Mouse (Mus musculus): ENCODE data around the gene Ackr3. TPM values are rescaled to one million over a fixed set of nuclear protein-coding genes. Genes with fewer than 3 reads are reported as not detected.

Ackr3 gene
- polyA plus RNA-seq (2012; rRNA removed; ENCODE audit: low replicate concordance), result 98.9 and 259 TPM in 2 replicates

GRCm38 (mm10) chr1:90203783-90204690 is at the start of gene Ackr3:
Ackr3 (plus strand) TSS chr1:90203980.

Other genes with a start within 250 kb of the Ackr3 start
- 12.6 TPM in 1 of 2 replicates, not detected in the other for gene Asb18, start 189.3 kb upstream of the Ackr3 start, polyA plus RNA-seq (2012; rRNA removed; ENCODE audit: low replicate concordance)
- gene Iqca, start 50.6 kb upstream of the Ackr3 start, polyA plus RNA-seq (2012; rRNA removed; ENCODE audit: low replicate concordance), result not detected in 2 replicates

Measured in mammary gland, adult 2 months (tissue).